Mouse (Mus musculus) erythroblast, embryonic 14.5 days (primary cell): Measurements from ENCODE around the gene Ptprn2. TPM values are rescaled to one million over a fixed set of nuclear protein-coding genes. Genes with fewer than 3 reads are reported as not detected.

Experiments used
- H3K27me3 ChIP-seq: 2 replicates; pipeline ENCODE4 v1.6.1; 2012; ENCODE audit warnings: inconsistent platforms; ENCODE audit not compliant: control insufficient read depth
- H3K36me3 ChIP-seq: 2 replicates; pipeline ENCODE4 v1.6.1; 2012; ENCODE audit warnings: mild to moderate bottlenecking, inconsistent platforms; ENCODE audit not compliant: control insufficient read depth
- H3K4me1 ChIP-seq: 2 replicates; pipeline ENCODE4 v1.6.1; 2012; ENCODE audit warnings: inconsistent platforms; ENCODE audit not compliant: control insufficient read depth
- H3K4me3 ChIP-seq: replicated peaks from 2 replicates; pipeline ENCODE3; 2012; ENCODE audit warnings: moderate library complexity, mild to moderate bottlenecking, inconsistent platforms
- H3K9me3 ChIP-seq: 2 replicates; pipeline ENCODE4 v1.6.1; 2012; ENCODE audit warnings: low read length, inconsistent platforms, mixed read lengths; ENCODE audit not compliant: control insufficient read depth
- GATA1 ChIP-seq: IDR thresholded peaks from 2 replicates; pipeline ENCODE4 v1.6.1; 2012; ENCODE audit warnings: low read length, inconsistent platforms, mixed read lengths
- TAL1 ChIP-seq: IDR thresholded peaks from 3 replicates; pipeline ENCODE4 v1.6.1; 2012; ENCODE audit warnings: low read length, inconsistent platforms, mixed read lengths
- polyA plus RNA-seq: library from polyadenylated mRNA; stranded (reverse); fragments of >175 nt; gene quantifications from 2 replicates; pipeline ENCODE4 v1.2.3, GENCODE M21; 2012

The Ptprn2 gene
- polyA plus RNA-seq: 0.03 TPM in 1 of 2 replicates, not detected in the other

DNA sequence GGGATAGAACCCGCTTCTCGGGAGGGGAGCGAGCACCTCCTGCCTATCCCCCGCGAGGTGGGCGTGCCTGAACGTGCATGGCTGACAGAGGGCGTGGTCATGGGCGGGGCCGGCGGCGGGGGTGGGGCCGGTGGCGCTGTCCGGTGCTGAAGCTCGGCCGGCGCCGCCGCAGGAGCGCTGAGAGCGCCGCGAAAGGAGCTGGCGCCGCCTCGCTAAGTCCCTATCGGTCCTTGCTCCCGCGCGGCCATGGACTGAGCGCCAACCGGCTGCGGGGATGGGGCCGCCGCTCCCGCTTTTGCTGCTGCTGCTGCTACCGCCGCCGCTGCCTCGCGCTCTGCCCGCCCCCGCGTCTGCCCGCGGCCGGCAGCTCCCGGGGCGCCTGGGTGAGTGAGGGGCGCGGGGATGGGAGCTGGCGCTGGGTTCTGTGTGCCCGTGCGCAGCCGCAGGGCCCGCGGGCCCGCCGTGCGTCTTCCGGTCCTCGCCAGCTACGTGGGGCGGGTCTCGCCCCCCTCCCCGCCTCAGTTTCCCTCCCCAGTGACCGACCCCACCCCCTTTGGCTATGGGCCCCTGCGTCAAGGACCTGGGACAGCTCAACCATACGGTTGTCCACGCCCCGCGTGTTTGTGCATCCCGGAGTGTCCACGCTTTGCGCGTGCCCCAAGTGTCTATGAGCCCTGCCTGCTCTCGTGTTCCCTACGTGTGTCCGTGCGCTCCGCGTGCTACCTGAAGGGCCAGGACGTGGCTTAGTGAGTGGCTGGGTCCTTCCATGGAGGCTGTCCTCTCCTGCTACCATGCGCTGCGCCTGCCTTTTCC, at the start of gene Ptprn2:
Ptprn2 (plus strand) TSS at position 130 of the 813 bp plus-strand sequence.
- no peak for TF ChIP-seq GATA1
- no peak for TF ChIP-seq TAL1
- Histone ChIP-seq H3K27me3 (peaks cover 40% of the 10 kb centered on the region), H3K4me1 (peaks cover 12% of the 10 kb centered on the region), H3K4me3 (no peak within 1 kb of the TSS), H3K36me3 (no peaks in the 10 kb centered on the region), H3K9me3 (no peaks in the 10 kb centered on the region)

DNA sequence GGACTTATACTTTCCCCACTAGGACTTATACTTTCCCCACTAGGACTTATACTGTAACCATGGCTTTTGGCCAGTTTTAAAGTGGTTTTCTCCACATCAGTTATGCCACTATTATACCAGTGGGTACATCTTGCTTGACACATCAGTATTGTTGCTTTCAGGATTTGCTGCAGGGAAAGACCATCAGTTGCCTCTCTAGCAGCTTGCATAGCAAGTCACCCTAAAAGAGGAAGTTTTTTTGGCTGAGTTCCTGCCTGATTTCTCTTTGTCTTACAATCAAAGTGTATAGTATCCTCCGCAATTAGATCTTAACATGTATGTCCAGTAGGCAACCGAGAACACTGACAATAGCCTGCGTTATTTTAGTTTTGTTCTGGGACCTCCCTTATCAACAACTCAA, 49.4 kb upstream of the Ptprn2 start:
- Histone ChIP-seq H3K4me3 (no peak overlapping the region), H3K9me3 (no peaks in the 10 kb centered on the region), H3K4me1 (peaks cover 9% of the 10 kb centered on the region), H3K36me3 (peaks cover 99% of the 10 kb centered on the region), H3K27me3 (no peaks in the 10 kb centered on the region)
- TF ChIP-seq TAL1: no peak
- no peak for TF ChIP-seq GATA1

DNA sequence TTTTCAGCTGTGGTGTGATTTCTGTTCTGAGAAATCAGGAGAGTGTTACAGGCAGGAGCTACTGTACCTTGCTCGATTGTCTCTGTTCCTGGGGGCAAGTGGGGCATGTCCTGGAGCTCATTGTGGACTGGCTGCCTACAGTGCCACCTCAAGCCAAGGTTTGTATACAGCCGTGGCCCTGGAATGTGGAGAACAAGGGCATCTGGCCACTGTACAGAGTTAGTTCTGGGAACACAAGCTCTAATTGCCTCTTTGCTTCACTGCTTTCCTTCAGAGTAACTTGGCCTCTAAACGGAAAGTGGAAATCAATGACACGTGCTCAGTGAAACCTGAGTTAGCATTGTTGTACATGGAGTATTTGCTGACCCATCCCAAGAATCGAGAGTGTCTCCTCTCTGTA, 46.9 kb upstream of the Ptprn2 start:
- H3K9me3 ChIP-seq: no peaks in the 10 kb centered on the region
- no peak overlapping the region for H3K4me3 ChIP-seq
- peaks cover 11% of the 10 kb centered on the region for H3K4me1 ChIP-seq
- peaks cover 99% of the 10 kb centered on the region for H3K36me3 ChIP-seq
- no peaks in the 10 kb centered on the region for H3K27me3 ChIP-seq
- TF ChIP-seq TAL1 (no peak), GATA1 (no peak)

DNA sequence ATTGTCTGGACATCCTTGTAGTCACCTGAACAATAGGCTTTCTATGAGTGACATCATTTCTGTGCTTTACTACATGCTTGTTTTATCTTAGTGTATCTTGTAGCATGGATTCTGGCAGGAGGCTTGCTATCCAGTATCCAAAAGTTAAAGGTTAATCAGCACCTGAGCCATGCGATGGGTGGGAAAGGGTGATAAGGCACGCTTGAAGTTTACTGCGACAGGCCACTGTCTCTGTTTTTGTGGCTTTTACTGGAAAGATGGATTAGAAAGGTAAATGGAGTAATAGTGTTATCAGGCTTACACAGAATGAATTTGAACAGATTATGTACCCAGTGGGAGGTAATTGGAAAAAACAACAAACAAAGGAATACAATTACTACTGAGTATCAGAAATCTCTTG, 43.3 kb upstream of the Ptprn2 start:
- Histone ChIP-seq H3K27me3 (no peaks in the 10 kb centered on the region), H3K4me1 (peaks cover 5% of the 10 kb centered on the region), H3K9me3 (no peaks in the 10 kb centered on the region), H3K4me3 (no peak overlapping the region), H3K36me3 (peaks cover 100% of the 10 kb centered on the region)
- TF ChIP-seq GATA1: no peak
- no peak for TF ChIP-seq TAL1

DNA sequence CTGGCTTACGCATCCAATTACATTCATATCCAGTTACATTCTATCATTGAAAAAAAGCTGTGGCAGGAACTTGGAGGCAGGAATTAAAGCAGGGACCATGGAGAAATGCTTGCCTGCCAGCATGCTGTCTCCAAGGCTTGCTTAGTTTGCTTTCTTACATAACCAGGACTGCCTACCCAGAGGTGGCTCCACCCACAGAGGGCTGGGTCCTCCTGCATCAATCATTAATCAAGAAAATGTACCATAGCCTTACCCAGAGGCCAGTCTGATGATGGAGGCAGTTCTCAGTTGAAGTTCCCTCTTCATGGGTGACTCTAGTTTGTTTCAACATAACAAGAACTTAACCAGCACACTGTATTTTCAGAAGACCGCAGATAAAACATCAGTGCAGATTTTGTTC, 36.0 kb upstream of the Ptprn2 start:
- no peak for TF ChIP-seq GATA1
- peaks cover 98% of the 10 kb centered on the region for H3K36me3 ChIP-seq
- H3K4me1 ChIP-seq: no peaks in the 10 kb centered on the region
- H3K9me3 ChIP-seq: no peaks in the 10 kb centered on the region
- H3K27me3 ChIP-seq: no peaks in the 10 kb centered on the region
- H3K4me3 ChIP-seq: no peak overlapping the region

GRCm38 (mm10) chr12:116460379-116461065, 25.0 kb upstream of the Ptprn2 start:
- no peak overlapping the region for H3K4me3 ChIP-seq

DNA sequence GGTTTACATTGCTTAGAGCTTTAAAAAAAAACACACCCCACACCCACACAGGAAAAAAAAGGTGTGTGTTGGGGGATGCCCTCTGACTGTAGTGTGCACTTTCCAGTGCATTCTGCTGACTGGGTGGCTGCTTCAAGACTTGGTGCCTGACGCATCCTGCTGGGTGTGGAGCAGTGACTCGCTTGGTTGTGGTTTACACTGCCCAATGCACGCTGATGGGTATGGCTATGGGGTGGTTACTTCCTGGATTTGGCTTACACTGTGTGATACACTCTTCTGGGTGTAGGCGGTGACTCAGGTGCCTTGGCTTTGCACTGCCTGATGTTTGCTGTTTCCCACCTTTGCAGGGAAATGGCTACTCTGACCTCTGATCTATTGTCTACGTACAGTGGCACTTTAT, 18.5 kb upstream of the Ptprn2 start:
- no peaks in the 10 kb centered on the region for H3K27me3 ChIP-seq
- no peaks in the 10 kb centered on the region for H3K4me1 ChIP-seq
- TF ChIP-seq TAL1 (no peak), GATA1 (no peak)
- peaks cover 70% of the 10 kb centered on the region for H3K36me3 ChIP-seq
- no peak overlapping the region for H3K4me3 ChIP-seq
- no peaks in the 10 kb centered on the region for H3K9me3 ChIP-seq

More at GRCm38 (mm10) chr12:116460379-116461065, 25.0 kb upstream of the Ptprn2 start:
- H3K9me3 ChIP-seq: no peaks in the 10 kb centered on the region
- TF ChIP-seq TAL1: no peak
- H3K4me1 ChIP-seq: no peaks in the 10 kb centered on the region
- no peaks in the 10 kb centered on the region for H3K27me3 ChIP-seq
- H3K36me3 ChIP-seq: peaks cover 98% of the 10 kb centered on the region

- no peaks in the 10 kb centered on the region for H3K4me1 ChIP-seq
- TF ChIP-seq GATA1: no peak
- TF ChIP-seq TAL1: no peak
- no peak overlapping the region for H3K4me3 ChIP-seq
- H3K36me3 ChIP-seq: peaks cover 59% of the 10 kb centered on the region
- H3K9me3 ChIP-seq: no peaks in the 10 kb centered on the region
- H3K27me3 ChIP-seq: no peaks in the 10 kb centered on the region
These were observed 17.2 kb upstream of the Ptprn2 start for GRCm38 (mm10) chr12:116468348-116468747.

- H3K4me1 ChIP-seq: no peaks in the 10 kb centered on the region
- peaks cover 51% of the 10 kb centered on the region for H3K36me3 ChIP-seq
- TF ChIP-seq TAL1 (no peak), GATA1 (no peak)
- no peaks in the 10 kb centered on the region for H3K9me3 ChIP-seq
- H3K27me3 ChIP-seq: no peaks in the 10 kb centered on the region
- H3K4me3 ChIP-seq: no peak overlapping the region
These were observed 16.4 kb upstream of the Ptprn2 start for GRCm38 (mm10) chr12:116469096-116469495.
